Mouse (Mus musculus) CD4-positive naive resting alpha-beta T cell, adult 57 days (primary cell): ENCODE results near the gene Anxa11. TPM values are rescaled to one million over a fixed set of nuclear protein-coding genes. Genes with fewer than 3 reads are reported as not detected.

Source experiments
- total RNA-seq: library from RNA; stranded (reverse); gene quantifications from one replicate; pipeline ENCODE4 v1.2.4, GENCODE M21; 2023

The Anxa11 gene
- 79.7 TPM for total RNA-seq

DNA sequence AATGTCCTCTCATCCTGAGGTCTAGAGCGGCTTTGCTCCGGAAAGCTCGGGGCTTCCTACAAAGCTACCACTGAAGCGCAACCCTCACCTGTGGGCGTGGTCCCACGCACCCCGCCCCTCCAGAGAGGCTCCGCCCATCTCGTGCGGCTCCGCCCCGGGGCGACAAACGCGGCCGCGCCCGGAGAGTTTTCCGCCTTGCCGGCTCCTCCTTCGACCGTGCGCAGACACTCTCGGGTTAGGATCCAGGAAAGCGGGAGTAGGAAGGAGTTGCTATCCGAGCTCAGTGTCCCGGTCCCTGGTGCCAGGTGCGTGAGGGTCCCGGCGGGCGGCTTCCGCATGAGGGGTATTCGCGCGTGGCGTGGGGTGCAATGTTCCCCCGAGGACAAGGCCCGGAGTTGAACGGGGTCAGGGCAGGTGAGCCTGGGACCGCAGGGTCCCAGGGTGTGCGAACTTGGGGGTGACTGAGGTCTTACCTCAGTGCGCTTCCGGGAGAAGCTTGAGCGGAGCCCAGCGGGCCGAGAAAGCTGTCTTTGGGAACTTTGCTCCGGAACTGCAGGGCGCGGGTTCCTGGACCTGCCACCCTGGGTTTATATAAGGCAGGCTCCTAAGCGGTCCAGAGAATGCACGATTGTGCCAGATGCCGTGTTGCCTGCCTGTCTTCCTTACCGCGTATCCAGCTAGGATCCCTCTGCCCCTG lies at the start of gene Anxa11:
Gene Anxa11, plus strand, starts transcription at position 166 of the 697 bp plus-strand sequence.

DNA sequence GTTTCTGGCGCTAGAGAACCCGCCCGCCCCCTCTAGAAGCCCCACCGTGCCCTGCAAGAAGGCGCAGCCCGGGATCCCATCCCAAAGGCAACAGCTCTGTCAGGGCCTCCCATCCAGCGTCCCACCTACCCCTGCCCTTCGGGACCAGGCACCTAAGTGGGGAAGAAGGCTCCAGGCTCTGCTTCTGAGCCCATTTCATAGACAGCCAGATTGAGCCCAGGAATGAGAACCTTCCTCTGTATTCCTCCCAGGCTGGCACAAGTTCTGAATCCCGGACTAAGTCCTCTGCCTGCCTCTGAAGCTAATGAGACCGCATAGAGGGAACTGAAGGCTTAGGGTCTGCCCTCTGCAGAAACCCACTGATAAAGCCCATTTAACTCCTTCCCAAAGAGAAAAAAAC lies 61.0 kb downstream of the Anxa11 start, which contains the start of gene Plac9a:
Gene Plac9a, minus strand, starts transcription at position 101 of the 400 bp plus-strand sequence.

DNA sequence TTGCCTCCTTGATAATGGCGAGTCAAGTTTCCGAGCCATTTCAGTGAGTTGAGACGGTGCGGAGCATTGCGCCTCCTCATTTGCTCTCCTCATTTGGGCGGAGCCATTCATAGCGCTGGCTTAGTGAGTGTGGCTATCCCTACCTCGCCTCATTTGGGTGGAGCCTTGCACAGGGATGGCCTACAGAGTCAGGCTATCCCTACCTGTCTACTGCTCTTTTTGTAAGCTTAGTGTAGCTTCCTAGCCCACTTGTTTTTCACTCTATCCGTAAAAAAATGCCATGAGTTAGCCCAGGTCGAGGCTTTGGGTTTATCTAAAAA lies 85.6 kb downstream of the Anxa11 start, which contains the start of gene Tmem254a:
Gene Tmem254a, minus strand, starts transcription at position 111 of the 320 bp plus-strand sequence.

Other genes starting within 250 kb of the Anxa11 start
- 27.7 TPM for gene Ppif, start 148.0 kb upstream of the Anxa11 start, total RNA-seq
- 4.0 TPM for gene Zcchc24, start 73.1 kb upstream of the Anxa11 start, total RNA-seq
- gene Plac9a, start 60.9 kb downstream of the Anxa11 start, total RNA-seq = not detected
- gene Tmem254a, start 85.5 kb downstream of the Anxa11 start, total RNA-seq = 8.5 TPM
- not detected for gene Cphx1, start 96.1 kb downstream of the Anxa11 start, total RNA-seq
- not detected for gene Duxbl1, start 136.4 kb downstream of the Anxa11 start, total RNA-seq
- not detected for gene Gm9780, start 200.6 kb downstream of the Anxa11 start, total RNA-seq
- gene Tmem254c, start 225.2 kb downstream of the Anxa11 start, total RNA-seq = 10.8 TPM
- not detected for gene Cphx2, start 239.4 kb downstream of the Anxa11 start, total RNA-seq
- not detected for gene Cphx3, start 240.1 kb downstream of the Anxa11 start, total RNA-seq